Mouse (Mus musculus) retina, embryonic 14.5 days (tissue): ENCODE measurements around the gene Tbc1d9b.

Experiments
- DNase-seq: peaks from one replicate; pipeline ENCODE4 v3.0.0-alpha.2; 2015; ENCODE audit warnings: low spot score

Tbc1d9b gene

GRCm38 (mm10) chr11:50210505-50211151, 79.4 kb downstream of the Tbc1d9b start, which contains the start of the genes Sqstm1 and Mgat4b:
TSS of gene Sqstm1 (minus strand) at chr11:50210827.
TSS of gene Mgat4b (plus strand) at chr11:50210890.
- DNase-seq: peak; percentile 86

- DNase-seq: no peak
Observed at GRCm38 (mm10) chr11:50211322-50212059, 80.3 kb downstream of the Tbc1d9b start.

GRCm38 (mm10) chr11:50212060-50212739, 81.0 kb downstream of the Tbc1d9b start:
- no peak for DNase-seq

GRCm38 (mm10) chr11:50212848-50213758, 81.9 kb downstream of the Tbc1d9b start:
- DNase-seq: no peak

GRCm38 (mm10) chr11:50214631-50215030, 83.4 kb downstream of the Tbc1d9b start:
- no peak for DNase-seq

- DNase-seq: no peak
Observed at GRCm38 (mm10) chr11:50215633-50216032, 84.4 kb downstream of the Tbc1d9b start.

GRCm38 (mm10) chr11:50216724-50217366, 85.6 kb downstream of the Tbc1d9b start:
- DNase-seq: no peak

GRCm38 (mm10) chr11:50217811-50218210, 86.6 kb downstream of the Tbc1d9b start:
- DNase-seq: no peak

GRCm38 (mm10) chr11:50219833-50220232, 88.6 kb downstream of the Tbc1d9b start:
- no peak for DNase-seq
